Mouse (Mus musculus): ENCODE measurements at regions not wholly inside any gene's neighbourhood (a gene's known extent, or its start where the extent isn't known, plus 50 kb on each side); places are given as distances from the start of the nearest gene placed in this dataset.

DNA sequence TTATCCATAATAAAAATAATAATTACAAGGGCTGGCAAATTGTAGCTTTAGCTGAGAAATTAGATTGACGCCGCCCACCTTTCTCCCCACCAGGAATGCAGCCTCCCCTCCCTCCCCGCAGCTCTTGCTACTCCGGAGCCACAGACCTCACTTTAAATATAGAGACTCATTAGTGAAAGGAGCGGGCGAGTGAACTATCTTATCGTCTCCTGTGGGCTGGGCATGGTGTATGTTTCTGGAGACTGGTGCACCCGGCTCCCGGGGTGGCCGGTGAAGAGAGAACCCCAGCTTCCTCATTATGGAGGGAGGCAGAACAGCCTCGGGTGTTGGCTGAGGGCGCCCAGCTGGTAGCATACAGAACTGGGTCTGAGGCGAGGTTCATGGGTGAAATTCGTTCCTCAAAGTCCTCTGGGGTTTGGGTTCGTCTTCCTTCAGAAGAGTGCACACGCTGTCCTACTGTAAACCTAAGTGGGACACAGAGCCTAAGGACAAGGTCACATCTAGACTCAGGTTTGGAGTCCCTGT, 106.1 kb upstream of the Lhx5 start:
- no peak for ATAC-seq (replicated peaks; ENCODE audit: extremely low read depth, insufficient read depth, low FRiP score)
- peaks cover 49% of the 10 kb centered on the region for H3K27me3 ChIP-seq (ENCODE audit: control insufficient read depth, insufficient read depth, low read length)
- no peak overlapping the region for H3K4me2 ChIP-seq (ENCODE audit: low read depth, low read length)

DNA sequence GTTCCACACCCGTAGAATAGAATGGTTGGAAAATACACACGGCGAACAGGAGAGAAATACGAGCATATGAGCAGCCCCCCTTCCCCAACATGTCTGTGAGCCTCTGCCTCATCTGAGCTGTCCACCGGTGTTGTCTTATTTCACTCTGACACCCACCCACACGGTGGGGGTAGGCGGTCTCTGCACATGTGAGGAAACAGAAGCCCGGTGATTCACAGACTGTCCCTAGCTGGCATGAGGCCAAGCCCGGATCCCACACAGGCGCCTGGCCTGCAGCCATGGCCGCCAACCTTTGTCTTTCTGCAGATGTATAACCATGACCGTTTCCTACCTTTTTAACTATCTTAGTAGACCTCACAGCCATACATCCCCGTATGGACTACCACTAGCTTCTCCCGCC, 99.5 kb upstream of the Lhx5 start:
- Histone ChIP-seq H3K36me3 (ENCODE audit: control insufficient read depth, insufficient read depth) (no peaks in the 10 kb centered on the region), H3K27ac (ENCODE audit: low read length) (no peak overlapping the region), H3K27me3 (ENCODE audit: control insufficient read depth, insufficient read depth, low read length) (no peaks in the 10 kb centered on the region), H3K4me1 (ENCODE audit: control insufficient read depth, insufficient read depth, low read length) (no peaks in the 10 kb centered on the region), H3K4me3 (ENCODE audit: low read length) (no peak overlapping the region), H3K9me3 (replicated peaks; ENCODE audit: control insufficient read depth, low read length) (no peaks in the 10 kb centered on the region; the same call in 1 of the 2 replicates), H3K4me2 (ENCODE audit: low read depth, low read length) (no peak overlapping the region), H3K9ac (ENCODE audit: low read length) (no peak overlapping the region)
- no peak for ATAC-seq (replicated peaks; ENCODE audit: extremely low read depth, insufficient read depth, low FRiP score)
- 56% methylated on average over 14 of the region's 14 CpGs for WGBS

More for the DNA sequence above, 106.1 kb upstream of the Lhx5 start:
- Histone ChIP-seq H3K27ac (ENCODE audit: low read length) (no peak overlapping the region), H3K9me3 (replicated peaks; ENCODE audit: control insufficient read depth, low read length) (no peaks in the 10 kb centered on the region; the same call in none of the 2 replicates), H3K4me1 (ENCODE audit: control insufficient read depth, insufficient read depth, low read length) (no peaks in the 10 kb centered on the region), H3K9ac (ENCODE audit: low read length) (no peak overlapping the region), H3K4me3 (ENCODE audit: low read length) (no peak overlapping the region), H3K36me3 (ENCODE audit: control insufficient read depth, insufficient read depth) (no peaks in the 10 kb centered on the region)
- 32% methylated on average over 16 of the region's 16 CpGs for WGBS

DNA sequence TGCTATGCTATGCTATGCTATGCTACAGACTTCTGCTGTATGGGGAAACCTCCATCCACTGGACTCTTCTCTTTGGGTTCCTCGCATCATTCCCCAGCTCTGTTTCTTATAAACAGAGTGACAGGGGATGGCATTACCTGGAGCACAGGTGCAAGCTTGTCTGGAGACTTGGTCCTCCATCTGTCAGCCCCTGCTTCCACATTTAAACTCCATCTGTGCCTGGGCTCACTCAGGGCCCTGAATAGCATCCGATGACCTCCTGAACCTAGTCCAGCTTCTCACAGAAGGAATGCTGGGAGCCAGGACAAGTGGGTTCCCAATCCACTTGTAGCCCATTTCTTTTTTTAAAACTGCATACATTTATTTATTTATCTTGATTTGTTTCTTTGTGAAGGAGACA, 92.3 kb upstream of the Lhx5 start:
- WGBS: 66% methylated on average over 2 of the region's 2 CpGs
- Histone ChIP-seq H3K27me3 (ENCODE audit: control insufficient read depth, insufficient read depth, low read length) (peaks cover 2% of the 10 kb centered on the region; the same call in 1 of the 2 replicates), H3K4me3 (ENCODE audit: low read length) (no peak overlapping the region), H3K4me1 (ENCODE audit: control insufficient read depth, insufficient read depth, low read length) (no peaks in the 10 kb centered on the region), H3K4me2 (ENCODE audit: low read depth, low read length) (no peak overlapping the region), H3K27ac (ENCODE audit: low read length) (no peak overlapping the region), H3K9ac (ENCODE audit: low read length) (no peak overlapping the region), H3K9me3 (replicated peaks; ENCODE audit: control insufficient read depth, low read length) (no peaks in the 10 kb centered on the region), H3K36me3 (ENCODE audit: control insufficient read depth, insufficient read depth) (no peaks in the 10 kb centered on the region)
- no peak for ATAC-seq (replicated peaks; ENCODE audit: extremely low read depth, insufficient read depth, low FRiP score)

DNA sequence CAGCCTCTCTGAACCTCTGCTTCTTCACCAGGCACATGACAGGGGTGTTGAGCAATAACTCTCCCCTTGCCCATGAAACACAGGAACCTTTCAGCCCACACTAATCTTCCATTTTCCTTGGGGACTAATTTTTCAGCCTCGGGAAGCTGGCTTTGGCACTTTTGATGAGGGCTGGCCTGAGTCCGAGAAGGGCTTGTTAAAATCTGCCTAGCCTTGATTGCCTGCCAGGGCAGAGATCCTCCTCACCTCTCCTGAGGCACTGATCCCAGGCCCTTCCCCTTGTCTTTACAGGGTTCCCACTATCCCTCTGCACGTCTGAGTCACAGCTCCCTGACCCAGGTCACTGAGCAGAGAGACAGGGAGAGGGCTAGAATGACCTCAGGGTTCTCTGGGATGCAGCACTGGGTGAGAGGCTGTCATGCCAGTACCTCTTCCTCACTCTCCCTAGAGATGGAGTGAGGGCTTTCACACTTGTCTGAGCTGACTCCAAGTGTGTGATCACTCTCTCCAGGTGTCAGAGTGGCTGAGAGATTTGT, 90.7 kb upstream of the Lhx5 start:
- Histone ChIP-seq H3K36me3 (ENCODE audit: control insufficient read depth, insufficient read depth) (no peaks in the 10 kb centered on the region), H3K9ac (ENCODE audit: low read length) (no peak overlapping the region), H3K4me1 (ENCODE audit: control insufficient read depth, insufficient read depth, low read length) (no peaks in the 10 kb centered on the region), H3K27me3 (ENCODE audit: control insufficient read depth, insufficient read depth, low read length) (peaks cover 2% of the 10 kb centered on the region; the same call in 1 of the 2 replicates), H3K4me3 (ENCODE audit: low read length) (no peak overlapping the region), H3K9me3 (replicated peaks; ENCODE audit: control insufficient read depth, low read length) (no peaks in the 10 kb centered on the region), H3K27ac (ENCODE audit: low read length) (no peak overlapping the region), H3K4me2 (ENCODE audit: low read depth, low read length) (no peak overlapping the region)
- ATAC-seq (replicated peaks; ENCODE audit: extremely low read depth, insufficient read depth, low FRiP score): no peak
- 35% methylated on average over 3 of the region's 3 CpGs for WGBS

DNA sequence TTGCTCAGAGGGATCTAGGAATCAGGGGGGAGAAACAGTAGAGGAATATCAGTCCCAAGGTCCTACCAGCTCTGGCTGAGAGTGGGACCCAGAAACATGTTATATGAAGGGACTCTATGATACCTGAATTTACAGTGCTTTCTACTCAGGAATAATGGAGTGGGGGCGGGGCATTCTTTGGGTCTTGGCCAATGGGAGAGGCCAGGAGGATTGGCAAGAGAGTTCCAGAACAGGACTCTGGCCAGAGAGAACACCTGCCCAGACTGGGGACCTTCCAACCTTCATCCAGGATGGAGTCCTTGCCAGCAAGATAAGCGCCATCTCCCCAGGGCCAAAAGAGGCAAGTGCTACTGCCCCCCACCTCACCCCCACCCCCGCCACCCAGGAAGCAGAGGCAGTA, 81.0 kb upstream of the Lhx5 start:
- 69% methylated on average over 3 of the region's 3 CpGs for WGBS
- H3K4me1 ChIP-seq (ENCODE audit: control insufficient read depth, insufficient read depth, low read length): no peaks in the 10 kb centered on the region
- no peak overlapping the region for H3K4me3 ChIP-seq (ENCODE audit: low read length)
- no peak overlapping the region for H3K27ac ChIP-seq (ENCODE audit: low read length)
- ATAC-seq (replicated peaks; ENCODE audit: extremely low read depth, insufficient read depth, low FRiP score): no peak
- H3K9ac ChIP-seq (ENCODE audit: low read length): no peak overlapping the region
- no peak overlapping the region for H3K4me2 ChIP-seq (ENCODE audit: low read depth, low read length)
- H3K9me3 ChIP-seq (replicated peaks; ENCODE audit: control insufficient read depth, low read length): no peaks in the 10 kb centered on the region
- peaks cover 15% of the 10 kb centered on the region for H3K27me3 ChIP-seq (ENCODE audit: control insufficient read depth, insufficient read depth, low read length)
- H3K36me3 ChIP-seq (ENCODE audit: control insufficient read depth, insufficient read depth): no peaks in the 10 kb centered on the region

GRCm38 (mm10) chr5:120351827-120352226, 79.7 kb upstream of the Lhx5 start:
- Histone ChIP-seq H3K9ac (ENCODE audit: low read length) (no peak overlapping the region), H3K9me3 (replicated peaks; ENCODE audit: control insufficient read depth, low read length) (no peaks in the 10 kb centered on the region), H3K4me2 (ENCODE audit: low read depth, low read length) (no peak overlapping the region), H3K4me3 (ENCODE audit: low read length) (no peak overlapping the region), H3K27ac (ENCODE audit: low read length) (no peak overlapping the region), H3K36me3 (ENCODE audit: control insufficient read depth, insufficient read depth) (no peaks in the 10 kb centered on the region), H3K4me1 (ENCODE audit: control insufficient read depth, insufficient read depth, low read length) (no peaks in the 10 kb centered on the region), H3K27me3 (ENCODE audit: control insufficient read depth, insufficient read depth, low read length) (peaks cover 21% of the 10 kb centered on the region)
- WGBS: 37% methylated on average over 5 of the region's 5 CpGs
- ATAC-seq (replicated peaks; ENCODE audit: extremely low read depth, insufficient read depth, low FRiP score): no peak

GRCm38 (mm10) chr5:120353657-120354056, 77.8 kb upstream of the Lhx5 start:
- Histone ChIP-seq H3K4me2 (ENCODE audit: low read depth, low read length) (no peak overlapping the region), H3K27me3 (ENCODE audit: control insufficient read depth, insufficient read depth, low read length) (peaks cover 38% of the 10 kb centered on the region), H3K9ac (ENCODE audit: low read length) (no peak overlapping the region), H3K4me1 (ENCODE audit: control insufficient read depth, insufficient read depth, low read length) (no peaks in the 10 kb centered on the region), H3K27ac (ENCODE audit: low read length) (no peak overlapping the region), H3K36me3 (ENCODE audit: control insufficient read depth, insufficient read depth) (no peaks in the 10 kb centered on the region), H3K9me3 (replicated peaks; ENCODE audit: control insufficient read depth, low read length) (no peaks in the 10 kb centered on the region), H3K4me3 (ENCODE audit: low read length) (no peak overlapping the region)
- no peak for ATAC-seq (replicated peaks; ENCODE audit: extremely low read depth, insufficient read depth, low FRiP score)
- WGBS: 59% methylated on average over 5 of the region's 5 CpGs

DNA sequence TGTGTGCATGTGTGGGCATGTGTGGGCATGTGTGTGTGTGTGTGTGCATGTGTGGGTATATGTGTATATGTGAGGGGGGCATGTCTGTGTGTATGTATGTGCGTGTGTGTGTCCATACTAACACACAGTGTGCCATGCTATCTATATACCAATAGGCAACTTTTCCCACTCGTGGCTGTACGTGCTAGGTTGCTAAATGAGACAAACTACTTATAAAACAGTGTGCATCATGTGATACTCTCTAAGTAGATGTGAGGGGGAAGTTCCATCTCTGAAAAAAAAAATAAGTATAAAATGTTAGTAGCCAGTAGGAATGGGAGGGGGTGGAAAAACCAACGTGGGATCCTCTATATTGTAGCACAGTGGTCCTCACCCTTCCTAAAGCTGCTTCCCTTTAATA, 74.5 kb upstream of the Lhx5 start:
- ATAC-seq (replicated peaks; ENCODE audit: extremely low read depth, insufficient read depth, low FRiP score): no peak
- no peak overlapping the region for H3K9ac ChIP-seq (ENCODE audit: low read length)
- H3K36me3 ChIP-seq (ENCODE audit: control insufficient read depth, insufficient read depth): no peaks in the 10 kb centered on the region
- H3K4me3 ChIP-seq (ENCODE audit: low read length): no peak overlapping the region
- WGBS: 71% methylated on average over 4 of the region's 4 CpGs
- H3K4me2 ChIP-seq (ENCODE audit: low read depth, low read length): no peak overlapping the region
- no peaks in the 10 kb centered on the region for H3K9me3 ChIP-seq (replicated peaks; ENCODE audit: control insufficient read depth, low read length)
- H3K4me1 ChIP-seq (ENCODE audit: control insufficient read depth, insufficient read depth, low read length): no peaks in the 10 kb centered on the region
- H3K27me3 ChIP-seq (ENCODE audit: control insufficient read depth, insufficient read depth, low read length): peaks cover 45% of the 10 kb centered on the region
- no peak overlapping the region for H3K27ac ChIP-seq (ENCODE audit: low read length)

- H3K9me3 ChIP-seq (replicated peaks; ENCODE audit: control insufficient read depth, low read length): no peaks in the 10 kb centered on the region
- no peak overlapping the region for H3K4me2 ChIP-seq (ENCODE audit: low read depth, low read length)
- no peak overlapping the region for H3K4me3 ChIP-seq (ENCODE audit: low read length)
- H3K27me3 ChIP-seq (ENCODE audit: control insufficient read depth, insufficient read depth, low read length): peaks cover 47% of the 10 kb centered on the region
- no peaks in the 10 kb centered on the region for H3K4me1 ChIP-seq (ENCODE audit: control insufficient read depth, insufficient read depth, low read length)
- no peak for ATAC-seq (replicated peaks; ENCODE audit: extremely low read depth, insufficient read depth, low FRiP score)
- no peak overlapping the region for H3K9ac ChIP-seq (ENCODE audit: low read length)
- WGBS: 9% methylated on average over 20 of the region's 20 CpGs
- H3K36me3 ChIP-seq (ENCODE audit: control insufficient read depth, insufficient read depth): no peaks in the 10 kb centered on the region
- H3K27ac ChIP-seq (ENCODE audit: low read length): no peak overlapping the region
Measured at GRCm38 (mm10) chr5:120358084-120358690, 73.3 kb upstream of the Lhx5 start.
